Mouse (Mus musculus): ENCODE measurements at regions not wholly inside any gene's neighbourhood (a gene's known extent, or its start where the extent isn't known, plus 50 kb on each side); places are given as distances from the start of the nearest gene placed in this dataset.

DNA sequence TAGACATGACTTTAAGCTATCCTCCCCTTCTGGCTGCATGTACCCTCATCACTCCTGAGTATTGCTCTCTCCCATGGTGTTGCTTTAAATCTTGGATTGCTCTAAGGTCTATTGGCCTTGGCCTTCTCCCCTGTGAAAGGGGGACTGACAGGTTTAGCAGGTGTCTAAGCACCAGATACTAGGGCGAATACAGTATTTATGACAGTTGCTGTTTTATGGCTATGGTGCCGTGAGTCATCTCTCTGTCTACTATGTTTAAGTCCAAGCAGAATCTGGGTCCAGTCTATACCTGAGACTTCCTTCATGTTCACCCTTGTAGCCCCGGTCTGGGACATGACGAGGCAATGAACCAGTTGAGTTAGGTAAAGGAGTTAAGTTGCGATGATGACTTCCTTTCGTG, 212.3 kb upstream of the Id2 start:
- DNase-seq (ENCODE audit: low spot score in 2 of 2), result no peak

DNA sequence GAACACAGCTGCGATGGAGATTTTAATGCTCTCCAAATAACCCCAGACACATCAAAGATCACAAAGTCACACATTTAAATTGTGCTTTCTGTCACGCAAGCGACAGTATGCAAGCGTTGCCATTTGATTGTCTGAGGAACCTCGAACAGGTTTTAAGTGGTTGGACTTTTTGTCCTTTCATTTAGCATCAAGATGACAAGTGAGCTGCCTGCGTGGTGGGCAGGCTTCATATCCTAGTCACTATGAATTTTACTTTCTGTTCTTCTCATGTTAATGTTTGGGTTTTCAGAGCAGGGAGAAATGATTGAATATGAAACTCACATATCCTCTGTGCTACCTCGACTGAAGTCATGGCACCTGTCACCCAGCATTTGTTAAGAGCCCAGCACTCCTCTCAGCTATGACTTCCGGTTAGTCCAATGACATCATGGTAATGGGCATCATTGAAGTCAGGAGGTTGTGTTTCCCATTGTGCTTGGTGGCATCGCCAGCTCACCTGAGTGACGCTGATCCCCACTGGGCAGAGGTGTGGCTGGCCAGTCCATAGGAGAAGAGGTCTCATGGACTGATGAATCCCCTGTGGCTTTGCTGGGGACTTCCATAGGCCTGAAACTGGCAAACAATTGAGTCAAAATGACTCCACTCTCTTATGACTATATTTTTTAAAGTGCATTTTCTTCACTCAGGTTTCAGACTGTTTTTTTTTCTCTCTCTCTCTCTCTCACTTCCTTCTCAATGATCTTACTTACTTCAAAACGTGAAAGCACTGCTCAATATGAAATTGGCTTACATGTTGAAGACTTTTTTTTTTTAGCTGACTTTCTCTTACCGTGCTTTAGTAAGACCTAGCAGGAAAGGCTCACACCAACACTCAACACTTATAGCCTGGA, 209.1 kb upstream of the Id2 start:
- no peak for DNase-seq (ENCODE audit: low spot score in 2 of 2)

DNA sequence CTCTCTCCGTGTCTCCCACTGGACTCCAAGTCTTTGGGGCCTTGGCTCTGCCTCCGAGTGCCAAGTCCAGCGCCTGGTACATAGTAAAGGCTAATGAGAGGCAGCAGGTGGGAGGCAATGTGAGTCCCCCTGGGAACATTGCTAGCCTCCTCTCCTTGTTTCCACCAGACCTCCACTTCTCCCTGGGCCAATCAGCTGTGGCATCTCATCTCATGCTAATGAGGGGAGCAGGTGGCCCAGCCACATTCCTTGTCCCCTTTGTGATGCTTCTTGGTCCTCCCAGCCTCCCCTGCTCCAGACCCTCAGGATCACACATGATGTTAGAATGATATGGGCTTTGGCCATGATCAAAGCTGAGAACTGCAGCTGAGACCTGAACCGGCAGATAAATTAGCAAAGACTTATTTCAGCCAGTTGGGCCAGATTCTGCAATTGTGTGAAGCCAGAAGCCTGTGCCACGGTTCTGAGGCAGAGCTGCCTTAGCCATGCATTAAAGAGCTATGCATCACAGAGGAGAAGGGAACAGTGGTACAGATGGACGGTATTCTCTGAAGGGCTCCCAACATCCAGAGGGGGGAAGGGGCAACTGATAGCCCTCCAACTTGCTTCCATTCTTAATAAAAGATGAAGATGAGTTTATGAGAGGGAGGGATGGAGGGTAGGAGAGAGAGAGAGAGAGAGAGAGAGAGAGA, 208.0 kb upstream of the Id2 start:
- no peak for DNase-seq (ENCODE audit: low spot score in 2 of 2)

DNA sequence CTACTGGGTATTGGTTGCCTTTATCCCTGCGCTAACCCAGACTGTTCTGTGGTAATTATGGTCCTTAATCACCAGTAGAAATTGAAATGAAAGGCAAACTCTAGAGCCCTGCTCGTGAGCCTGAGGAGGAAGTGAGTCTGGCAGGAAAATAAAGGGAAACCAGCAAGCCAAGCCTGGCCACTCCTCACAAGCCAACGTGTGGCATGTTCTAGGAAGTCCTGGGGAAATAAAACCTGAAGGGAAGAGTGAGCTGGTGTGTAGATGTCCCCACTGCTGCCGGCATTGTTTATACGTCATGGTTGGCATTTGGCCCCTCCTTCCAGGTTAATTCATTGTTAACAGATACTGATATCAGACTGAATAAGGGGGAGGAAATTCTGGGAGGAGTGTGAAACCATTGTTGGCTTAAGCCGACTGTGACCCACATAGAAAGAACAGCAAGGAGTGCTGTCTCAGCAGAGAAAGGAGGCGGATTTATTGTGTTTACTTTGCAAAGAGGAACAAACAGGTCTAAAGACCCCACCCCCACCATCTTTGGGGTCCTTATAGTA, 206.6 kb upstream of the Id2 start:
- DNase-seq (ENCODE audit: low spot score in 2 of 2), result peak in 1 of 2 experiments; percentile 13

DNA sequence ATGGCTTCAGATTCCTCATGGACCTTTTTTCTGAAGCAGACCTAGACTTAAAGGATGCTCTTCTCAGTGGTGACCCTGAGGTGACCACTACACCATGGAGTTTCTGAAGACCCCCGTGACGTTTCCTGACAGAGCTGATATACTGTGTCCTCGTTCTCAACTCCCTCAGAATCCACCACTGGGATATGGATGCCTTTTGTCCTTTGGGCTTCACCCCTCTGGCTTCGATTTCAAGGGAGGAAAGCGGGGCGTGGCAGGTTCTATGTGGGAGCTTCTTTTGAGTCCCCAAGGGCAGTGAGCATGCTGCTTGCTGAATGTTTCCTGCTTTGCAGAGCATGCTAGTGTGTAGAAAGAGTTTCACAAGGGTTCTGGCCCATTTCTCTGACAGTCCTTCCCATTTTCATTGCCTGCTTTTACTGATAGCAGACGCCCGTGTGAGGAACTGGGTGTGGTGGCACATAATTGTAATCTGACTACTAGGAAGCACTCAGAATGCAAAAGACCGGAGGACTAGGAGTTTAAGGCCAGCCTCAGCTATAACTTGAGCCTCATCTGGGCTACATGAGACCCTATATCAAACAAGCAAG, 204.0 kb upstream of the Id2 start:
- no peak for DNase-seq (ENCODE audit: low spot score in 2 of 2)

DNA sequence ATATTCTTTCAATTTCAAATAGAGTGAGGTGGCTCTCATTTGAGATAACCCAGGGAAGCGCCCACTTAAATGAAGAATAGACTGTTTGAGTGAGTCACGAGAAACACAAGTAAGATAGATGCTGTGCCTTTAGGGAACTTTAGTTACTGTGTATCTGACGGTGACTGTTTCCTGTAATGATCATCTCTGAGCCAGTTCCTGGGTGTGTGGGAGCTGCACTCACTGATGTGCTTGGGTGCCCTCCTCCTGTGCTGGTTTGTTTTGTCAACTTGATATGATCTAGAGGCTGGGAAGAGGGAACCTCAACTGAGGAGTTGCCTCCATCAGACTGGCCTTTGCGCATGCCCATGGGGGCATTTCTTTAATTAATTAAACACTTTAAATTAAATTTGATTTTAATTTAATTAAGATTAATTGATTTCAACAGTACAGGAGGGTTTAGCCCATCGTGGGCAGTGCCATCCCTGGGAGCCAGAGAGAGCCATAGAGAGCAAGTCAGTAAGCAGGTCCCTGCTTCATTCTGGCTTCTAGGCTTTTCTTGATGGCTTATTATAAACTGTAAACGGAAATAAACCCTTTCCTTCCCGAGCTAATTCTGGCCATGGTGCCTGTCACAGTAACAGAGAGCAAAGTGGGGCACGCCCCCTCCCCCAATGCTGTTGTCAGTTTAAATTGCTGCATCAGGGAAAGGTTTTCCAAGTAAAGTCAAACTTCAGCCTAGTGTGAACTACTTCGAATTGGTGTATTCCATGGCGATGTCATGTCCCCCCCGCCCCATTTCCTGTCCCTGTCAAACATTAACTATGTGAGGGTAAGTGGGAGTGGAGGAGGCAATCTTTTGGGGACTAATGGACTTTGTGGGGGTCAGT, 202.9 kb upstream of the Id2 start:
- no peak for DNase-seq (ENCODE audit: low spot score in 2 of 2)

DNA sequence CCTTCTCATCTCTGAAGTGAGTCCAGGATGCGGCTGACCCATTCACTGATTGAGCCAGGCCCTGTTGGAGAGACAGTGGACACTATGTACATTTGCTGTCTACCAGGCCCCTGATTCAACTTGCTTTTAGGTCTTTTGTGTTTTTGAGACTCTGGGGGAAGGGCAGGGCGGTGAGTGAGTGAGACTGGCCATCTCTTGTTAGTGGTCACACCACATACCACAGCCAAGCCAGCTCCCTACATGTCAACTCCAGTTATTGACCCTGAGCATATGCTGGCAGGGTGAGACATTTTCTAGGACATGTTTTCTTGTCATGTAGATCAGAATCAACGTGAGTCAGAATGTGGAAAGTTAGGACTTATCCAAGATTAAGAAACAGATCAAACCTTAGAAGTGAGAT, 201.8 kb upstream of the Id2 start:
- no peak for DNase-seq (ENCODE audit: low spot score in 2 of 2)

DNA sequence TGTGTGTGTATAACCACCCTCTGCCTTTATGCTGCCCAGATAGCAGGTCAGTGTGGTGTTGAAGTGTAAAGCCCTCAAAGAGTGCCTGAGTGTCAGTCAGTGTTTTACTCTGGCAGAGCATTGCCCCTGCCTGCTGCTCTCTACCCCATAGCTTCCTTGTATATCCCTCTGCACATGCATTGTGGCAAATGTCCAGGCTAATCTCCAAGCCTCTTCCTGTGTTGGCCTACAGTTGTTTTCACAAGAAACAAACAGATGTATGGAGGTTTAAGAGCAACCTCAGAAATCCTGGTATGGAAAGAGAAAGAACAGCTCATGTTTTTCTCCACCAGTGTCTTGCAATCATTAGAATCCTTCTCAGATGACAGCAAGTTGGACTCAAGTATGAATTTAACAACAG, 201.0 kb upstream of the Id2 start:
- DNase-seq (ENCODE audit: low spot score in 2 of 2), result no peak

DNA sequence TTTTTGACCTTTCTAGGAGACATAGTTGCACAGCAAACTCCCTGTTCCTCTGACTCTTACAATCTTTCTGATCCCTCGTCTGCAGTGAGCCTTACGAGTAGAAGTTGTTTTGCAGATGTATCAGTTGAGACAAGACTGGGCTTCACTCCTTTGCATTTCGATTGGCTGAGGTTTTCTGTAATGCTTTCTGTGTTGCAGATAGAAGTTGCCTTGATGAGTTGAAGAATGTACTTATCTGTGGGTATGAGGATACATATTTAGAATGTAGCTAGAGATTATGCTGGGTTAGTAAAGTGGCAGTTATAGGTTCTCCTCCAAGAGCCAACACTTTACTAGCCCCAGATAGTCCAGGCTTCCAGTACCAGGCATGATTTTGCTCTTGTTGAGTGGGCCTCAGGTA, 199.7 kb upstream of the Id2 start:
- DNase-seq (ENCODE audit: low spot score in 2 of 2), result no peak

DNA sequence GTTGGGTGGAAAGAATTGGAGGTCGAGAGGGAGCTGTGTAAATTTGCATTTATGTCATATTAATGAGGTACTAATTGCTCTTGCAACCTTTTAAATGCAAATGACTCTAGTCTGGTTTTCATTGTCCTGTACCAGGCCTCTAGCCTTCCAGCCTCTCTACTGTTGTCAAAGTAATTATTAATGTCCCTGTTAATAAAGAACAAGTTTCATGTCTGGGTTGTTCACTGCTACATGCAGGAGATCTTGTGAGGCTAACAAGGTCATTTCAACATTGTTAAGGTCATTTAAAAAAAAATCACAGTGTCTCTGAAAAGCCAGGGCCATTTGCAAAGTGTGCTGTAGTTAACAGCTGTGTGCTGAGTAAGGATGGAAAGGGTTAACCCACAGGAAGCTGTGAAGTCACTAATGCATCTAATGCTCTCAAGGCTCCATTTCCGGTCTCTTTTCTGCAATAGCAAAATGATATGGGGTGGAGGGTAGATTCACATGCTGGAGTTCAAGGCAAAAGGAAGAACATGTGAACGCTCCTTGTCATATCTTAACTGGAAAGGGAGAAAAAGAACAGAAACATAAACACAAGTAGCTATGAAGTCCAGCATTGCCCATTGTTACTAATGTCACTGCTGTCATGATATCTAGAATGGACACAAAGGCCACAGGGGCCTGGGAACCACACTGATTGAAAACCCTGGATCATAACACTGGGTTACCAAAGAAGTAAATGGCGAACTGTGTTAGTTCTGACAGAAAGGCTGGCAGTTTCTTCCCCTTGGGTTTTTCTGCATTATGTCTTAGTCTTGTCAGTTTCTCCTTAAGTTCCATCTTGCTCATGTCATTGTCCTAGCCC, 197.5 kb upstream of the Id2 start:
- DNase-seq (ENCODE audit: low spot score in 2 of 2), result no peak

DNA sequence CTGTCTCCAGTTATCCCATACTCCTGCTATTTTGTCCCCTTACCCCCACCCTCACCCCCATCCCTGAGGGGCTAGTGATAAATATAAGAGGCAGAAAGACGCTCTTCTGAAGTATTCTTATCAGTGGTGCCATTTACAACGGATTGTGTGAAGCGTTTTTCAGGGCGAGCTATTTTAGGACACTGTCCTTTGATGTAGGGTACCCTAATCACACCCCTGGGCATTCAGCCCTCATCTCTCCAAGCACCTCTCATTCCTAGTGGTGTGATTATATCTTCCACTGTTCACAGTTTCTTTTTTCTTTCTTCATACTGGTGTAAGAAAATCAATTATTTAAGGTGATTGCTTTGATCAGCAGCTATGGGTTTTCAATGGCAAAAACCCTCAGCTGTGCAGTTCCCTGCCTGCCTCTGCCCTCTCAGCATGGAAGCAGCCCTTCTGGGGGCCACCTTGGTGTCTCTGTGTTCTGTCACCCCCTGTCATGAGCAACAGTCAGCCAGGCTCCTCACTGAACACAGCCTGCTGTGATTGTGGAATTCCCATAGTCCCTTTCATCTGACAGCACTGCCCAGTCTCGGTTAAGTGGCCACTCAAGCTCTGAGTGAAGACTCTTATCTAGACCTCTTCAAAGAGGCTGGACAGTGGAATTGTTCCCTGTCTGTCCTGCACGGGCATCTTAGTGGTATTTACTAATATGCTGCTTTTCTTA, 196.7 kb upstream of the Id2 start:
- DNase-seq (ENCODE audit: low spot score in 2 of 2), result no peak

DNA sequence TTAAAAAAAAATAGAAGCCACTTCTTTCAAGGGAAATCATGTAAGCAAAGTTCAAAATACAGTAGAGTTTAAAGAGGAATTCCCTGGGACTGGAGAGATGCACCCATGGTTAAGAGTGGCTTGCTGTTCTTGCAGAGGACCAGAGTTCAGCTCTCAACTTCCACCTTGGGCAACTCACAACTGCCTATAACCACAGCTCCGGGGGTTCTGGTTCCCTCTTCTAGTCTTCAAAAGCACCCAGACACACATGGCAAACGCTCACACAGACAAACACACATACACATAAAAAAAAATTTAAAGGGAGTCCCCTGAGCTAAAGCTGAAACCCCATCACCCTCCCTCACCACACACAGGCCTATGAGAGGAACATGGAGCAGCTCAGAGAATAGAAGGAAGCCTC, 192.4 kb upstream of the Id2 start:
- DNase-seq (ENCODE audit: low spot score in 2 of 2), result no peak

DNA sequence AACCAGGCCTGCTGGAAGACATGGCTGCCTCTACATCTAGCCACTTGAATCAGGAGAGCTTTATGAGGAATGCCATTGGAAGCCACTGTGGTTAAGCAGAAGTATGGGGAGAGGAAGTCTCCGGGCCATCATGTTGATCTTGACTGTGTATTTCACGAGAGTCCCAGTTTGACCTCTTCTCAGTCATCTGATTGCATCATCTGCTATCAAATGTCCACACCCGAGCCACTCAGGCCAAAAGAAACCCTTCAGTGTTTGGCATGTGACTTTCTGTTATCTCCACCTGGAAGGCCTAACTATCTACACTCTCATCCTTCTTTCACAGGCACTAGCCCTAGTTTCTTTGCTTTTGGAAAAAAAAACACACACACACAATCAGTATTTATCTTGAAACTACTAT, 186.9 kb upstream of the Id2 start:
- no peak for DNase-seq (ENCODE audit: low spot score in 2 of 2)

DNA sequence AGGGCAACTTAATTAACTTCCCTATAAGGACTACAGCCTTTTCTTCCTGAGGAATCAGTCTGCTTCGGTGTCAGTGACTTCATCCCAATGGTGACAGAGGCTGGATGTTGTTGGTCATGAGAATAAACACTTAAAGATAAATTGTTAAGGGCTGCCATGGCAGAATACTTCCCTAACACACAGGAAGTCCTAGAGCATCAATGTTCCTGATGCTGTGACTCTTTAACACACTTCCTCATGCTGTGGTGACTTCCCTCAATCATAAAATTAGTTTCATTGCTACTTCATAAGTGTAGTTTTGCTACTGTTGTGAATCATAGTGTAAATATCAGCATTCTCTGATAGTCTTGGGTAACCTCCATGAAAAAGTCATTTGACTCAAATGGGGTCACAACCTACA, 184.5 kb upstream of the Id2 start:
- no peak for DNase-seq (ENCODE audit: low spot score in 2 of 2)

DNA sequence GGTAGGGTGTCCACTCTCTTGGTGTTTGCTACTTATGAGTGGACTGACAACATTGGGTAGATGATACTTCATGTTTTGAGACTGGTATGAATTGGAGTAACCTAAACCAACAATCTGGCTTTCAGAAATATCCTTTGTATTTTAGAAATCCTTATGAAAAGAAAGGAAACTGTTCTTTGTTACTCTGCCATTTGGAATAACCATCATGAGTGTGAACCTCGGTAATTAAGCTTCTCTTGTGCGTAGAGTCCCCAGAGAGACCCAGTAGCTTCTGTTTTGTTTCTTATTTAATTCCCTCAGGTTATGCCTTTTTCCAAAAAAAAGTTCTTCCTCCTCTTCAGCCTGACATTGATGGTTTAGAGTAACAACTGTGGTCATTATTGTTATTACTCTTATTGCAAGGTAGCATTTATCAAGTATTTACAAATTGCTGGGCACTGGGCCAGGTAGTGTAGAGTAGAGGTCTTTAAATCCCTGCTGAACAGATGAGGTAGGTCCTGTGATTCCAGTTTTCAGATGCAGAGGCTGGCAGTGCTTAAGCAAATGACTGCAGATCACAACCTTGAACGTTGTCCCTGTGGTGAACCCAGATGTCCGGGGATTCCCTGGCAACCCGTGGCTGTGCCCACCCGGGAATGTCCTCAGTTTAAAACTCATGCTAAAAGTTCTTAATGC, 176.8 kb upstream of the Id2 start:
- no peak for DNase-seq (ENCODE audit: low spot score in 2 of 2)

DNA sequence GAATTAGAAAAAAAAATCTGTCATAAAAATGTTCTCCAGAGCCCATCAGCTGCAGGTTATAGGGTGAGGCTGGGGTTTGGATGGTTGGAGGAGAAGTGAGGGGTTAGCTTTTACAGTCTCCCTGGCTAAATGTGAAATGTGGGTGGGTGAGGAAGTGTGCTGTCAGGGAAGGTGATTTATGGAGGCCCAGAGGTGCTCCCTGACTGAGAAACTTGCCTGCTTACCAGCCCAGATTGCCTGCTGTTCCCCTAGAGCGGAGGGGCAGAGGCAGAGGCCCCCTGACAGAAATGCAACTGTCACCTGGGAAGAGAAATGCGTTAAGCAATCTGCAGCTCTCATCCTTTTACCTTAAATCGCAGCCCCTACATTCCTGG, 175.8 kb upstream of the Id2 start:
- no peak for DNase-seq (ENCODE audit: low spot score in 2 of 2)

DNA sequence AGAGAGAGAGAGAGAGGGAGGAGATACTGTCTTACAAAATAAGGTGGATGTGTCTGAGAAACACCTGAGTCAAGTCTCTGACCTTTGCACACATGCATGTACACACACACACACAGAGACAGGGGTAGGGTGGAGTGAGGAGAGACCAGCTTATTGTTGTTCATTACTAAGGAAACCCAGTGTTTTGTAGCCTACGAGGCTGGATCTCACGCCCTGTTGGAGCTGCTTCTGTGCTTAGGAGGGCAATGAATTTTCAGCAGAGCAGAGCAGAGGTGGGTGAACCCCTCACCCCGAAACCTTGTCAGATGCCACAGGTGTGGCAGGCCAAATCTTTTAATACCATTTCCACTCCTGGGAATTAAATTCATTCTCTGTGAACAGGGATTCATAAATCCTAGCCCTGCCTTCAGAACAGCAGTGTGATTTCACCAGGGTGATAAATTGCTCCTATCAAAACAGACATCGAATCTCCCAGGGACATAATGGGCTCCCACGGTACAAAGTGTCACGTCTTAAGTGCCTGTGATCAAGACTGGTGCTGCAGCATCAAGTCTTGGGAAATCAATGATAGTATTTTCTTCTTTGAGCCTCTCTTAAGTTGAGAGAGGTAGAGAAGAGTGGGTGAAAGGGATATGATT, 175.3 kb upstream of the Id2 start:
- no peak for DNase-seq (ENCODE audit: low spot score in 2 of 2)

DNA sequence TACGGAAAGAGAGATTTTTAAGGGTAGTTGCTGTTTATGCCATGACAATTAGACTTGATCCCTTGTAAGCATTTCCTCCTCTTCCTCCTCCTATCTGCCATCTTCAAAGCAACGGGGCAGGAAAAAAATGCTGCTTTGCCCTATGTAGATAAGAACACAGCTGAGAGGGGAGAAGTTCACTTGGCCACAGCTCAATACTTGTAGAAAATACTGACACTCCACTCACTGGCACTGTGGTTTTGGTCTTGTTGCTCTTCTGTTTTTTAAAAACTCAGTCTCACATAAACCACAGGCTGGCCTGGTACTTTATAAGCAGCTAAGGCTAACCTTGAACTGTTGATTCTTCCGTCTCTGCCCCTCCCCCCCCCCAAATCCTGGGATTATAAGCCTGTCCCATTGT, 172.9 kb upstream of the Id2 start:
- no peak for DNase-seq (ENCODE audit: low spot score in 2 of 2)
